Mouse (Mus musculus): ENCODE measurements around the gene Gm20388.

DNA sequence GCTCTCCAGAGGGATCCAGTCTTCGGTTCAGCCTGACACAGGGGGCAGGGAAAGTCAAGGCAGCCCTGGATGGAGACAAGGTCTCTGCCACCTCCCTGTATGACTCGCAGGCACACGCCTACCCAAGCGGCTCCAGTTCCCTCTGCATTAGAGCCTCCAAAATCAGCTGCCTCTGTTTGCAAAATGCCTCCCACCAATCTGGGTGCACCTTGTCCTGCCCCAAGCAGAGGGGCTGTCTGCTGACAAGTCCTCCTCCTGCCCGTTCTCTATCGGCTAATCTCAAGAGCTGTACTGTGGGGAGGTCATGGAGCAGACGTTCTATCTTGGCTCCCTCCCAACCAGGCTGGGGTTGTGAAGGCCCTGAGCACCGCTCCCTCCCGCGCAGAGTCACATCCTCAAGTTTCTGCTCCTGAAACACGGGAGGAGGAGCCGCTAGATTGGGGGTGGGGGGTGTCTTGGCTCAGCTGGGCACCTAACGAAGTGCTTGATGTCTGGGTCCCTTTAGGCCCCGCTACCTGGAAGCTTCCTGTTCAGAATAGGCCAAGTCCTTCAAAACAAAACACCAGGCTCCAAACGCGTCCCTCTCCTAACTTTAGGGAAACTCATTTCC, 2564.4 kb downstream of the Gm20388 start:
- TF ChIP-seq CTCF (IDR thresholded peaks at IDR 0.05; ENCODE audit: extremely low read depth, insufficient read depth, low read length) (no peak), POLR2A (IDR thresholded peaks at IDR 0.05; ENCODE audit: extremely low read depth, insufficient read depth, low read length) (no peak)

Measured in cortical plate, adult 2 months (tissue).